Mouse (Mus musculus) hematopoietic stem cell, adult 5-6 weeks (primary cell): ENCODE measurements at regions not wholly inside any gene's neighbourhood (a gene's known extent, or its start where the extent isn't known, plus 50 kb on each side); places are given as distances from the start of the nearest gene placed in this dataset.

Source experiments
- ATAC-seq, 2 experiments: fragments of 125-278 bp in 1 of 2; replicated peaks in 1 of 2; 2 replicates each; pipeline ENCODE4 v1.8.0; 2016 to 2017; ENCODE audit warnings: inconsistent platforms in 2 of 2, mild to moderate bottlenecking in 2 of 2, moderate number of reproducible peaks in 2 of 2, low read depth in 1 of 2, moderate TSS enrichment in 1 of 2; ENCODE audit not compliant: low FRiP score in 2 of 2, poor library complexity in 2 of 2, severe bottlenecking in 2 of 2, insufficient read depth in 1 of 2, low TSS enrichment in 1 of 2

DNA sequence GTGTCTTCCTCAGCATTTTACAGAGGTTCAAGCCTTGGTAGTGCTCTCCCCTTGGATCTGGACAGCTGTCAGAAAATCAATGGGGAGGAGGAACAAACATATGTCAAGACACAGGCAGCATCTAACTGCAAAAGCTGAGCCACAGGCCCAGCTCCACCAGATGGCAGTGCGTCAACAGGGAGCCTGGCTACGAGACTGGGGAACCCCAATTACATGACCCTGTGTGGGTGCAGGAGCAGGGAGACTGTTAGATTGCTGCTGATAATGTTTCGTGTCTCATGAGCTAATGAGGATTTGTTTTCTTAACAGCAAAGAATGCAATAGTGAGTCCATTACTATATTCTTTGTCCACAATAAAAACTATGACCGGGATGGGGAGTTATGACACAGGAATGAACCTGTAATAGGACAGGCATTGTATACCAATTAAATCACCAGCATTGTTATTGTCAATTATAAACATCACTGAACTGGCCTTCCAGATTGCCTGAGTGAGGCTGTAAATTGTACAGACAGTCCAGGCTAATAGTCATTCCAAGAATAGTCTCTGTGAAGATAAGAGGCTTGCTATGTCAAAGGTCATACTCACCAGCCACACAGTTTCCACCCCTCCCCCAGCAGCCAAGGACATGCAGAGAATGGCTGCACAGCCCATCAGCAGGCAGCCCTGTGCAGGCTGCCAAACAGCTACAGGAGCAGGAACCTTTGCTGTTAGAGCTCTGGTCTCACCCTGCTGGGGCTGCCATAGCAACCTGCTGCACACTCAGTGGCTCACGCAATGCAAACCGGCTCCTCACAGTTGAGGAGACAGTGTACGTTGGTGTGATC lies 58.8 kb upstream of the Barx2 start:
- ATAC-seq, result peak; percentile 88 to 92

GRCm38 (mm10) chr9:31972629-31972993 lies 59.3 kb upstream of the Barx2 start:
- no peak for ATAC-seq

DNA sequence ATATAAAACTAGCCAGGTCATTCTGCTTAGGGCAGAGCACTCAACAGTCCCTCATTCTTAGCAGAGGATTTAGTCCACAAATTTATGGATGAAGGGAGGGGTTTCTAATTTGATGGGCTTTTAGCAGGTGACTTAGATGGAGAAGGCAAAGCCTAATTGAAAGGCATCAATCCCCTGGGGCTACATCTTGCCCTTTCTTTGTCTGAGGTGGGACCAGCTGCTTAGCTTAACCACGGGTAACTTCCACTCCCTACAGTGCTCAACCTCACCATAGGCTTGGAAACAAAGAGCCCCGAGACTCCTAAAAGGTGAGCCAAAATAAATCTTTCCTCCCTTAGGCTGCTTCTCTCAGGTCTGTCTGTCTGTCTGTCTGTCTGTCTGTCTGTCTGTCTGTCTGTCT lies 62.9 kb upstream of the Barx2 start:
- no peak for ATAC-seq

GRCm38 (mm10) chr9:31978071-31978470 lies 64.8 kb upstream of the Barx2 start:
- ATAC-seq, result no peak

DNA sequence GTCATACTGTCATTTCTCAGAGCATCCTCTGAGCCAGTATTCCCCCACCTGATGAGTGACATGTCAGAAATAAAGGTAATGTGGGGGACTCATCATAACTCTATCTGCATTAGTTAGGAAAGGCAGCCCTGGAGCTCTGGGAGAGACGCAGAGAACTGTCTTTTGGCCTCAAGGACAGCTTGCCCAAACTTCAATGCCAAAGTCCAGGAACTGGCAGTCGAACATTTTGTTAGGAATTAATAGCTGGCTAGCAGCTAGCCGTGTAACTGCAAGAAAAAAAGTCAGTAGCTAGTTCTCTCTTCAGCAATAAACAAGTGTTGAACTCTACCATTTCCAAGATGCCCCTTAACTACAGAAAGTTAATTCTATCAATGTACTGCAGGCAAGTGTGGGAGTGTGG lies 65.9 kb upstream of the Barx2 start:
- ATAC-seq, result no peak

GRCm38 (mm10) chr9:31980459-31980858 lies 67.2 kb upstream of the Barx2 start:
- no peak for ATAC-seq

- no peak for ATAC-seq
Observed at GRCm38 (mm10) chr9:31983759-31984586, 70.7 kb upstream of the Barx2 start.

DNA sequence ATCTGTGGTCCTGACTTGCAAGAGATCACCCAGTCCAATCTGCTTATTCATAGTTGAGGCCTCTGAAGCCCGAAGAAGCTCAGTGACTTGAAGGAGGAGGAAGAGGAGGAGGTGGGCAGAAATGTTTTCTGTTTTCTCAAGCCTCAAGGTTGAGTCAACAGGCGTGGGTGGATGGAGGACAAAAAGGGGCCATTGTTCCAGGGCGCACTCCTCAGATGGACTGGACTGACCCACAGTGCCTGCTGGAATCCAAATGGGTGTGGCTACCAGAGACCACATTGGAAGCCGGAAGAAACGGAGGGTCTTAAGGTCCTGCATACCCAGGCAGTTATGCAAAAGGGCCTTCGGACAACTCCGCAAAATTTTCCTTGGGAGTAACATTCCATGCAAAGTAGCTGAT lies 75.6 kb upstream of the Barx2 start:
- no peak for ATAC-seq

GRCm38 (mm10) chr9:31989581-31990360 lies 76.5 kb upstream of the Barx2 start:
- no peak for ATAC-seq

GRCm38 (mm10) chr9:31990456-31990855 lies 77.2 kb upstream of the Barx2 start:
- ATAC-seq, result no peak

DNA sequence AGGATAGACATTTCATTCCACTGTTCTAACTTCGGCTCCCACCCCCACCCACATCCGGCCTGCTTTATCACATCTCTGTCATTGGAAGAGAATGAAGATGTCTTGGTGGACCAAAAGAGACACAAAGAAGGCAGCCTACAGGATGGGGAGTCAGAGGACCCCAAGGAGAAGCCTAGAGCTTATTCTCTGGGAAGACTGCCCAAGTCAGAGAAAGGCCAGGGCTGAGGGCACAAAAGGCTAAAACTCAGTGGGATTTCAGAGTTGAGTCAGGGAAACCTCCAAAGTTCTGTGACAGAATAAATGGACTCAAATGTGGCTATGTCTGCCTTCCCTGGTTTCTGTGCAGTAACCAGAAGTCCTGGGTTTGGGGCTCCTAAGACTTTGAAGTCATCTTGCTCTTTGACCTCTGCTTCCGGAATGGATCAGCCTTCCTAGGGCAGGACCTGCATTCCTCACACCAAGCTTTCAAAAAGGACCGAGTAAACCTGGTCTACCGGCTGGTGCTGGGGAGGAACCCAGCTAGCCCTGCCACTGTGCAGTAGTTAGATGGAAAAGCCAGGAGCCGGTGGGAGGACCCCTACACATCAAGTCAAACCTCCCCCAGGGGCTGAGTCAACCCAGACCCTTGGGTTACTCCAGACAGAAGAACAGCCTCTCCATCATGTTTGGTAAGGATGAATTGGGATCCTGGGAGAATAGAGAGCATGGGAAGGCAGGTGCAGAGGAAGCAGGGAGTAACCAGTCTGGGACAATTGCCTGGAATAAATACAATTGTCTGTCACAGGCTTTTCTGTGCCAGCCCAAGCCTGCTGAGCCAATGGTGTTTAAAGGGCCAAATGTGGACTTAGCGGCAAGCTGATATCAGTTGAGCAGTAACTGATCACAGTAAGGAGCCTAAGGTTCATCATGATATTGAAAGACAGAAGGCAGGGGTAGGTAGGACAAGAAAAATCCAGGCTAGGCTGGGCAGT lies 80.7 kb upstream of the Barx2 start:
- ATAC-seq, result no peak

GRCm38 (mm10) chr9:31995101-31995500 lies 81.8 kb upstream of the Barx2 start:
- no peak for ATAC-seq

GRCm38 (mm10) chr9:31995700-31996099 lies 82.4 kb upstream of the Barx2 start:
- ATAC-seq, result peak; percentile 90 to 92

- no peak for ATAC-seq
Observed at GRCm38 (mm10) chr9:31996466-31997177, 83.4 kb upstream of the Barx2 start.

- peak; percentile 50 to 52 for ATAC-seq
Observed at GRCm38 (mm10) chr9:31997178-31998097, 84.2 kb upstream of the Barx2 start.
